Mouse (Mus musculus): ENCODE results near the gene D10Wsu102e.
"Not testable (repeated sequence)": the region's sequence is repeated elsewhere in the genome, so short reads cannot be mapped to it uniquely, and the experiment has no call there.

Gene D10Wsu102e

DNA sequence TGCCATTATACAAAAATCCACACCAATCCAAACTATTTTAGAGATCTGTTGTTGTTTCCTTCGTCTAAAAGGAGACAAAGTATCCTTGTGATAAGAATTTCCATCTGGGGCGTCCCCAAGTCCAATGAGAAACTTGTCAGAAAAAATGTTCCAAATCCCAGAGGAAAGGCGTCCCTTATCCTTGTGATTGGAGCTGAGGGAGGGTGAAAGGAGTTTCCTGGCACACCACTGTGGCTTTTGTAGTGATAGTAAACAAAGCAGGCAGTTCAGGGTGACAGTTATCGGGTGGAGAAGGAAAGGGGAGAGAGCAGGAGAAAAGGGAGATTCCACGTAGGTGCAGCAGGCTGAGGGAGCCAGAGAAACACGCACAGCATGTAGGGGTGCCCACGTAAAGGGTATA is 12.5 kb upstream of the D10Wsu102e start:
- no peak for DNase-seq

DNA sequence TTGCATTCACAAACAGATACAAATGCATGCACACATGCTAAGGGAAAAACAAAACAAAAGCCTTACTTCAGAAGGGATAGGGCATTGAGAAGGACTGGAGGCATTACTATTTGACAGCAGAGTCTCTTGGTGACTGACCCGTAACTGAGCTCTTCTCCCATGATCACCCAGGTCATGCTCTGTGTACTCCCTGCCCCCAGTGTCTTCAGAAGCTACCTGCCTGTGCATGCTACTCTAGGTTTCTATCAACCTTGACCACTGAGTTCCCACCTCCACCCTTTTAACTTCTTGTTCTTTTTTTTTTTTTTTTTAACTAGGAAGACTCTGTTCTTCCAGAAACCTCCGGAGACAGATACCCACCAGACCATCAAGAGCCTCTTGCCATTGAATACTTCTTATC is 9.3 kb upstream of the D10Wsu102e start:
- DNase-seq, result no peak

DNA sequence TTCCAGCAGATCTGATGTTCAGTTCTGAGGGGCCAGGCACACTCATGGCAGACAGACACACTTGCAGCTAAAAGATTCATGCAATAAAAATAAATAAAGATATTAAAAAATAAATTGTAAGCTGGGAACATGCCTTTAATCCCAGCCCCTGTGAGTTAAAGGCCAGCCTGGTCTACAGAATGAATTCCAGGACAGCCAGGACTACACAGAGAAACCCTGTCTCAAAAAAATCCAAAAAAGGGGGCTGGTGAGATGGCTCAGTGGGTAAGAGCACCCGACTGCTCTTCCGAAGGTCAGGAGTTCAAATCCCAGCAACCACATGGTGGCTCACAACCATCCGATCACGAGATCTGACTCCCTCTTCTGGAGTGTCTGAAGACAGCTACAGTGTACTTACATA is 8.2 kb upstream of the D10Wsu102e start:
- not testable (repeated sequence) for DNase-seq

DNA sequence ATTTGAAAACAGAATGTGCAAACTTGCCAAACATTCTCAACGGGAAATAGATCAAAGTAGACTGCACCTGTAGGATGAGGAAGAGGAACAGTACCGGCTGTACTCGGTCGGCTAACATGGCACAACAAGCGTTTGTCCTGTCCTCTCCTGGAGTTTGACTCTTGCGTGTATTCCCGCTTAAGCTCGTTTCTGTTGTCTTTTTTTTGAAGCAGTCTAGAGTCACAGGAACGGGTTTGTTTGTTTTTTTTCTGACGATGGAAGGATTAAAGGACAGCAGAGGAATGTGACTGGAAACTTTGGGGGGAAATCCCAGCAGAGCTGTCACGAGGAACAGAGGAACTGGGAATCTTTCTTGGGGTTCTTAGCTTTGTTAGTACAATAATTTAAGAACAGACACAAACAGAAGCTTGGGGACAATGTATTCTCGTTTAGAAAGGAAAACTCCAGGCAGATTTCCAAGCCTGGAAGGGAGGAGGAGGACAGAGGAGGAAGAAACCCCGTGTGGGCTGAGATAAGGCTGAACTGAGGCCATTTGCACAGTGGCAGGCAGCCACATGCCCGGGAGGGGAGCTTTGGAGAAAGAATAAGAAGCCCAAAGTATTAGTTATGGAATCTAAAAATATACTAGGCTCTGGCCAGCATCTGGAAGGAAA is 6.2 kb upstream of the D10Wsu102e start:
- no peak for DNase-seq

DNA sequence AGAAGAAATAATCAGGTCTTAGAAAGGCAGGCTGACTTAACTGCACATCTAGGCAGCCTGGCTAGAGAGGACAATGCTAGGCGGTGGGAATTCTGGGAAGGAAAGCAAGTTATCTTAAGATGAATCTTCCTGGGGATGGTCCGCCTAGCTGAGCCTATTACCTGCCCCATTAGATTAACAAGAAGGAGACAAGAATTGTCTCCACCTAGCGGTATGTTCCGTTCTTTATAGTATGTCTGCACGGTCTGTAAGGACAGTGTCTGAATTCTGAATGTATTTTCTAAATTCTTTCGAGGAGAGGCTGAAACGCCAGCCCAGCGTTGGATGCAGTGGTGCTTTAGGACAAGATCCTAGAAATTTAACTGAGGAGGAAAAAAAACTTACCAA is 5.7 kb upstream of the D10Wsu102e start:
- DNase-seq, result no peak

DNA sequence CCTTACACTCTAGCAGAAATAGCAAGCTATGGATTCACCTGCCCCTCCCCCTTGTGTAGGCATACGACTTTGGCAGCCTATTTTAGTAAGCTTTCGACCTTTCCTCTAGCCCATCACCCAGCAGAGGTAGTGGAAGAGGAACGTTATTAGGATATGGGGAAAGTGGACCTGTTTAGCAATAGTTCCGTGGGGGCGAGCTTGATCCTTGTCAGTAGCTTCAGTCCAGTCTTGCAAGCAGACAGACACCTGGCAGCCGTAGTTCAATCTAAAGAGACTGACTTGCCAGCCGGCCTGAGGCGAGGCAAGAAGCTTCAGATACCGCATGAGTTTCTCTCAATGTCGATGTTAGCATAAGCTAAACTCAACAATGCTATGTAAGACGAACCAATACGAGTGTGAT is 3.6 kb upstream of the D10Wsu102e start:
- DNase-seq, result no peak

DNA sequence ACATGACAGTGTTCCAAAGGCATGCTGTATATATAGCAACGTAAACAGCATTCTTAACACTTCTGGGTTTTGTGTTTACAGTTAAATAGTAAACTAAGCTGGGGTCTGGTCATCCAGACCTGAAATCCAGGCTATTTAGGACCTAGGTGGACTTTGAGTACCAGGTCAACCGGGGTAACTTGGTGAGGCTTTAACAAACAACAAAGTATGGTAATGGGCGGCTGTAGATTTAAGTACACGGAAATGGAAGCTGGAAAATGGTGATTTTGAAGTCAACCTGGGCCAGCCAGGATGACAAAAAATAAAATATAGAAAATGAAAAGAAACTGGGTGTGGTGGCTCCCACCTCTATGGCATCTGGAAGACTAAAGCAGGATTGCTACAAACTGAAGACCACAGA is 570 bp upstream of the D10Wsu102e start:
- no peak for DNase-seq

DNA sequence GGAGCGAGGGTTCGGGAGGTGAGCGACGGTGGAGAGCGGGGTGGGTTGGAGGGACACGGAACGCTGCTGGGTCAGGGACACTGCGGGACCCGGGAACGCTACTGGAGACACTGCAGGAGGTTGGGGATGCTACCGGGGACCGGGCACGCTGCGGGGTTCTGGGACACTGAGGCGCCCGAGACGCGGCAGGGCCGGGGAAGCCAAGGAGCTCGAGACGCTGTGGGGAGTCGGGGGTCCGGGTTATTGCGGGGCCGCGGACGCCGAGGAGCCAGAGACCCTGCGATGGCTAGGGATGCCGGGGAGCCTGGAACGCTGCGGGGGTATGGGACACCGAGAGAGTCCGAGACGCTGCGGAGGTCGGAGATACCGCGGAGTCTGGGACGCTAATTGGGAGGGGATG is 335 bp downstream of the D10Wsu102e start:
- peak; percentile 18 for DNase-seq

DNA sequence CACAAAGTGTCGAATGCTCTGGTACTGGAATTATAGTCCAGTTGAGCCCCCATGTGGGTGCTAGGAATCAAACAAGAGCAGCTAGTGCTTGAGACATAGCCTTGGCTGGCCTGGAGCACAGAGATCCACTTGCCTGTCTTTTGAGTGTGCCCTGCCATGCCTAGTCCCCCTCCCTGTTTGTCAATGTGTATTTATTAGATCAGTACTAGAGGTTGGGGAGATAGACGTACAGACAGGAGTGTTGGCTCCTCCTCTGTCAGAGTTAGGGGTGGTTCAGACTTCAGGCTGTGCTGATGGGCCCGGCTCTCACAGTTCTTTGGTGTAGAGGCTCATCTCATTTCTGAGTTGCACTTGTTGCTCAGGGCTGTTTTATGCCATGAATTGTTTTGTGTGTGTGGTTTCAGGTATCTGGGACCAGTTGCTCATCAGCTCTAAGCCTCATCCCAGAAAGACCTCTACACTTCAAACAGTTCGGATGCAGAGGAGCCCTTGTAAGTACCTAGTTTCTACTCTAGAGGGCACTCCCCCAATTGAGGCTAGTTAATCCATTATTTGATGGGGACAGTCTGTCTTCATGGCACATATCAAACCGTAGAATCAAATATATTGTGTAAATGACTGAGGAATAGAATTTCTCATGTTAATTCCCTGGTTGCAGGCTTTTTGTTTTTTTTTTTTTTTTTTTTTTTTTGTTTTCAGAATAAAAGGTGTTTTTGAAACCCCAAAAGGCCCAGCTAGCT is 1.8 kb downstream of the D10Wsu102e start:
- no peak for DNase-seq

DNA sequence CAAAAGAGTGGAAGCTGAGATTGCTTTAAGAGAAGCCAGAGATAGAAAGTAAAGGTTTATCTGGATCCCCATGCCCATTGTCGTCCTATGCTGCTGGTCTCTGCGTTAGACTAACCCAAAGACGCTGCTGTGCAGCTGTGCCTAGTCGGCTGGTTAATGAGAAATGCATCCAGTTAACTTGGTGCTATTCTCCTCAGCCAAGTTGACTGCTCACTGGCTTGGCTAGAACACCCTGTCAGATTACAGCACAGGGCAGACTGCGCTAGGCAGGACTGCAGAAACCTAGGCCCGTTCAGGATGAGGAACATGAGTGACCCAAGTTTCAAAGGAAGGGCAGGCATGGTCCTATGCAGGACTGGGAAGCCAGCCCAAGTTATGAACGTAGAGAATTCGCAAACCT is 3.4 kb downstream of the D10Wsu102e start:
- no peak for DNase-seq

DNA sequence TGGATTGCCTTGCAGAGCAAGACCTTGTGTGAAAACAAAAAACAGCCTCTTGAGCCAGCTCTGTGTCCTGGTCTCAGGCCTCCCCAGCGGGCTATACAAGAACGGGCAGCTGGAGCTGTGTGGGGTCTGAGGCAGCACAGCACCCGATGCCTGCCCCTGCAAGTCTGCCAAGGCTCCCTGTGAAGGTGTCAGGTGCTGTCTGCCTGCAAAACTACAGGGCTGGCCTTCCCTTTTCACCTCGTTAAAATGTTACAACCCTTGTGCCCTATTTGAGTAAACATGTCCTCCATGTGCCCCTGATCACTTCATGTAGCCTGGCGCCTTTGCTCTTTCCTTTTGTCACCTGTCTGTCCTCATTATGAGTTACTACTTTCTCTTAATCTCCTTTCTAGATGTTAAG is 8.9 kb downstream of the D10Wsu102e start:
- no peak for DNase-seq

DNA sequence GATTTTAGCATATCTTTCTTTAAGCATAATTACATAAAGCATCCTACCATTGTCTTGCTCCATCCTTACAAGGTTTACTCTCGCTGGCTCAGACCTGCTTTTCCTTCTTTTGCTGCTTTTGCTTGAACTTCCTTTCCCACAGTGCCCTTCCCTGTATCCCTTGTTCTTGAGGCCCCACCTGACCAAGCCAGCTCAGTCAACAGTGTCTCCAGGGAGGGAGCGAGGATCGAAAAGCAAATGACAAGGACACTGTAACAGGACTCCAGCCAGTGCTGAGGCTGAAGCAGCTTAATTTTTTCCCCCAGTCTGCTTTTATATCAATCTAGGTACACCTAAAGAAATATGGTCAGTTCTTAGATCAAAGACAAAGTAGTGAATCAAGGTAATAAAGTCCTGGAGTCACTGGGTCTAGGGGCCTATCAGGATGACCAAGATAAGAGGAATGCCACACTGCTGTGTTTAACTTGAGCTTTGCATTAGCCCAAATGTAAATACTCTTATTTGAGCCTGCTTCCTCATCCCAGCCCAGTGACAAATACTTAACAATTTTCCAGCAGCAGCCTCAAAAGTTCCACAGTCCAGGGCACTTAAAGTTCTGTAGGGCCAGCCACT is 14.1 kb downstream of the D10Wsu102e start:
- DNase-seq, result no peak

DNA sequence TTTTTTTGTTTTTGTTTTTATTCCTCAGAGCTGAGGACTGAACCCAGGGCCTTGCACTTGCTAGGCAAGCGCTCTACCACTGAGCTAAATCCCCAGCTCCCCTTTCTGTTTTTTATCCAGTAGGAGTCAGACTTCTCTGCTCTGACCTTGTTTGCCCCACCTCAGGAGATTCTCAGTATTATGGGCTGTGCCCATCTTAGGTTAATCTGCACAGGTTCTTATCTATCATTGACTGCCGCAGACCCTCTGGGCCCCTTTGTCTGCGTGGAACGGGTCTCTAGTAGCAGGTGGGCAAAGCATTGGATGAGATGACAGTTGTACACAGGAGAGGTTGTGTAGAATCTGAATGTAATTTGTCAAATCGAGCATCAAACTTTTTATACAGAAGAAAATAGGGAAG is 15.4 kb downstream of the D10Wsu102e start:
- not testable (repeated sequence) for DNase-seq

DNA sequence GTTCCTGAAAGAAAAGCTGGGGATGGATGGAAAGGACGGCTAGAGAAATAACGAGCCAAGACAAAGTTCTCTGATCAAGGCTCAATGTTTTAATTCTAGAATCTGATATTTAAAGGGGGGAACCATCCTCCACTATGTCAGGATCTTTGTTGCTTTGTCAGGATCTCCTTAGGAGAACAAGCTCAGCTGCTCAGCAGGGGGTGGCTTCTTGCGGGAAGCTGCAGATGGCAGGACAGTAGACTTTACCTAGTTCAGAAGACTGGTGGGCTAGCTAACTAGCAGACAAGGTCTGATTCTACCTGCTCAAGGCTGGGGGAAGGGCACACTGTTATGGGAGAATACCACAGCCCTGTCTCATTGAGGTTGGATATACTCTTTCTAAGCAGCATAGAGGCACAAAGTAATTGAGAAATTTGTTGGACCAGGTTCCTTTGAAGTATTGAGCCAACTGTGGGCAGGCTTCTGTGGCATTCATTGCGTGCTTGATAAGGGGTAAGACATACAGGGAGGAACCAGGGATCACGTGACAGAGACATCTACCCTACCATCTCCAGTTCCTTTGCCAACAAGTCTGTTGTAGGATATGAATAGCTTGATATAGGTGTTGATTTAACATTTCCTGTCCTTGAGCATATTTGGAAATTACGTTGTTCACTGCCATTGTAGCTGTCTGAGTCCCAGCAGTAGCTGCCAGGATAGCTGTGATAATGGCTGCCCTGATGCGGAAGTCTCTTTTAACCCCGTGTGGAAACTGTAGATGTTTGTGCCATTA is 17.1 kb downstream of the D10Wsu102e start:
- DNase-seq, result no peak

DNA sequence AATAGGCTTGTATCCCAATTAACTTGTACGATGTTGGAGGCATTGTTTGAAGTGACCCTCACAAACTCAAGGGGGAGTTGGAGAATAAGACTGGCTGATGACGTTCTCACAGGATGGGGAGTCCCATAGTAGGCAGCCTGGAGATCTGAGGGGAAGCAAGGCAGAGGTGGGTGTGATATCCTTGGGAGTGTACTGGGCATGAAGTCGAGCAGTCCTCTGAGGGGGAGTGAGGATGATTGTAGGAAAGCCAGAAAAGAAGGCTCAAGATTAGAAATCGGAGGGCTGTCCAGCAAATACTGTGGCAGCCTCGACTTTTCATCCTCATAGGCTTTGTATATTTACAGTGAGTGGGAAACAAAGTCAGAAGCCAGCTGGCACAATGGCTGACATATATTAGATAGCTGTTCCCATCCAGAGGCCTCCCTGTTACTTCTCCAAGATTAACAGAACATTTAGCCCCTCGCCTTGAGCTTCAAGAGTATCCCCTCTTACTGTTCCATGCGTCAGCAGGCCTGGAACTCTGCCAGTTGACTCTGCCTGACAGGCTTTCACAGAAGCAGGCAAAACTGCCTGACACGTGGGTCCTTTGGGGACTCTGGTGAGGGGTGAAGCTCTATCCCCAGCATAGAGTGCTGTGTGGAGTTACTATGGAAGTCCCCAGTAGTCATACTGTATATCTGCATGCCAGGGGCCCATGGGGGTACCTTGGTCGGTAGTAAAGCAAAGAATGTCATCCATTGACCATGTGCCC is 18.2 kb downstream of the D10Wsu102e start:
- no peak for DNase-seq

DNA sequence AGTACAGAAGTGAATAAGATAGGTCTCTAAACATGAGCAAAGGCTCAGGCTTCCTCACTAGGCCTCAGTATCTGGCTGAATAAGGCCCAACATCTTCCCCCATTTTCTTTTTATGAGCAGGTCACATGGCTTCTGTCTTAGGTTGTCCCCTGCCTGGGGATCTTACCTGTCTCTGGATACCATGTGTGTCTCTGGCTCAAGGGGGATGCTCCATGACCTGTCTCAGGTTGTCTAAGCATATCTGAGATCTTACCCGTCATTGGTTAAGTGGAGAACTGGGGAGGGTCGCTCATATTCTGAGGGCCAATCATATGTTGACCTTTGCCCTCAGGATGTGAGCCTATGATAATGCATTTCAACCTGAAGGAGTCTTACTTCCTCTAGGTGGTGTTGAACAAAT is 20.5 kb downstream of the D10Wsu102e start:
- DNase-seq, result no peak

DNA sequence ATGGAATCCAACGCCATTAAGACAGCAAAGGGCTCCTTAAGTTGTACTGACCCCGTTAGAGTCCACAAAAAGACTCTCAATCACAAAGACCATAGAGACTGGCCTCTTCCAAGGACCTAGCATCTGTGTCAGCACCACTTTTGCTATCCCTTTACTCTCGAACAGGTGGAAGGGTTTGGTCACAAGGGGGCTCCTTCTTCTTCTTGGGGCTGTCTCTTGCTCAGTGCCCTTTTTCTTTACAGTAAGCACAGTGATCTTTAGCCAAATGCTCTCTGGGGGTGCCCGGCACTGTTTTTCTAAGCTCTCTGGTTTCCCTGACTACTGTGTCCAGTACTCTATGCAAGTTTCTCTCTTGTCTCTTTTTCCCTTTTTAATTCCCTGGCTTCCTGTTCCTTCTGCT is 22.5 kb downstream of the D10Wsu102e start:
- no peak for DNase-seq

DNA sequence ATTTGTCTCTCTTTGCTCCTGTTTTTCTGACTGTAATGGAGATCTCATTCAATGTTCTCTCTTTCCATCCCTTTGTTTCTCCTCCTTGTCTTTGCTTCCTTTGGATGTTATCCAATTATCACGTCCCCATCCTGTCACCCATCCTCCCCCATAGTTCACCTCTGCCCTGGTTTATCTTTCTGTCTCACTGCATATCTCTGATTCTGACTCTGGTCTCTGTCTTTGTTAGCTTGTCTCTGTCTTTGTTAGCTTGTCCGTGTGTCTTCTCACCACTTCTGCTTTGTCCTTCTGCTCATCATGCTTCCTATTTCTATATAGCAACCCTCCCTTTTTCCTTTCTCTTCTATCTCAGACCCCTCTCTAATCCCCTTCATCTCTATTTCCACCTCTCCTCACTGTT is 23.0 kb downstream of the D10Wsu102e start:
- DNase-seq, result no peak

DNA sequence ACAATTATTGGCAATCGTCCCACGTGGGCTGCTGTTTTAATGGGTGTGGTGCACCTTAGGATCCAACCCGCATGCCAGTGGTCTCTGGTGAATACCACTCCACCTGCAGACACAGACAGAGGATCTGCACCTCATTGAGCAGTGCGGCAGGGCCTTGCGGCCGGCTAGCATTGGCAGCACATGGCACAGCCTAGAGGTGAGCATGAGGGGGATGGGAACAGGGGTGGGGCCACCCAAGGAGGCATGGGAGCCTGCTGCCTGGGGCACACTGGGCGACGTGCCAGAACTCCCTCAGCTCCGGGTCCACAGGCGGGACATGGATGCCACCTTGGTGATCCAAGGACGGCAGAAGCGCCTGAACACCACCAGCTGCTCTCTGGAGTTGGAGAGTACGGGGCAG is 23.8 kb downstream of the D10Wsu102e start:
- no peak for DNase-seq

DNA sequence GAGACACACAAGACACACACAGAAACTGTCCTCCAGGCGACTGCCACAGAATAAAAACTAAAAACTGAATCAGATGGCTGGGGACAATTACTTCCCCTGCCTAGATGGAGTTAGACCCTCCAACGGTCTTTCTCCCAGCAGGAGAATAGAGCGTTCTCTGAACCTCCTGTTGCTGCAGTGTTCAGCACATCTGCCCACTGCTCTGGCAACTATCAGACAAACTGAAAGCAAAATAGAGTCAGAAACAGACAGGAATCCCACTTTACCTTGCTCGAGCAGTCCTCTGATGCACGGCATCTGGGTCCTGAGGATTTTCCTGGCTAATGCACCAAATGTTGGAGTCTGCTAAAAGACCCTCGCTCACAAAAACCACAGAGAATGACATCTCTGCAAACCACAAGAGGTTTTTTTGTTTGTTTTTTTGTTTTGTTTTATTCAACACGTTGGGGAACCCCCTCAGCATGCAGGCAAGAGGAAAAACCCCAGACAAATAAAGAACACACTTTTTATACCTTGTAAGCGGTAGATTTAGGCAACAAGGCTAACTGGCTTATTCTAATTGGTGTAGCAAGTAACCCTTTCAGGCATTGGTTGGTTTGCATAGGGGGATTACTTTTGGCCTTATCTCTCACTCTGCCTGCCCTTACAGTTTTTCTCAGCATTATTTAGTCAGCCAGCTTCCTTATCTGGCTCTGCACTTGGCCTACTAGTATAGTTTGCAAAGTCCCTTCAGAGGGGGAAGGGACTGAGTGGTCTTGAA is 24.6 kb downstream of the D10Wsu102e start:
- no peak for DNase-seq

DNA sequence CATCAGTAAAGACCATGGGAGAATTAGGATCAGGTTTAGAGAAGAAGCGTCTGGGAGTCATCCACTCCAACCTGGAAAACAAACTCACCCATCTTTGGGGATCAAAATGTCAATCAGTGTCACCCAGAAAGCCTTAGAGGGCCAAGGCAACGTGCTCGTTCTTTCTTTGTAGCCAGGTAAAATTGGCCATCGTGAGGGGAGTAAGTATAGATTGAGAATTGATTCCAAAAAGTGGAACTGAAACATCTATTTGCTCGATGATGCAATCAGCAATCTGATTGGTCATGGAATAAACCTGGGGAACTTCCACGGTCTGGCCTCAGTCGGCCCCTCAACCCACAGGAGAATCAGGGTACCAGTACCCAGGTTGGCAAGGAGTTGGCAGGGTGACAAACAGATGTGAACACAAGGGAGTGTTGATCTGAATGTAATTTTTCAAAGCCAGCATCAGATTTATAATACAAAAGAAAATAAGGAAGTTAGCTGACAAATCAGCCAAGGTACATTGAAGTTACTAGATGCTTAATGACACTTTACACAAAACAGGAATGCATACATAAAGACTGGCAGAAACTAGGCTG is 25.4 kb downstream of the D10Wsu102e start:
- DNase-seq, result no peak

DNA sequence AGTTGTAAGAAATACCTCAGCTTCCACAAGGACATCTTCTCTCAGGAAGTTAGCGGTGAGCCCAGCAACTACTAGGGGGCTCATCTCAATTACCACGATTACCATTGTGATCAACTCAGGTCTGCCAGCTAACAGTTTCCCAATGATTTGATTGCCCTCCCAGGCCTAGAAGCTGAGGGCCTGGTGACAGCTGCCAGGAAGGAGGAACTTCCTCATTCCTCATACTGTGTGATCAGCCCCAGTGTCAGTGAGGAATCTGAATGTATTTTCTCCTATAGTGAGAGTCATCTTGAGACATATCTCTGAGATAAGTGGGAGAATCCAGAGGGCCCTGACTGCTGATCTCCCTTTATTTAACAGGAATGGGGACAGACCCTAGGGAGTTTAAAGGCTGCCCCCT is 37.3 kb downstream of the D10Wsu102e start:
- no peak for DNase-seq

All from liver (tissue).